Mouse (Mus musculus) lung, embryonic 16.5 days (tissue): ENCODE results near the gene Ndufv1. TPM values are rescaled to one million over a fixed set of nuclear protein-coding genes. Genes with fewer than 3 reads are reported as not detected.
A peak's percentile ranks its signal among the peaks of the same experiment; 100 is the strongest.
"Not testable (repeated sequence)": the region's sequence is repeated elsewhere in the genome, so short reads cannot be mapped to it uniquely, and the experiment has no call there.

Experiments used
- ATAC-seq: fragments of 200-750 bp; cut with Nextera tagmentation; 2 replicates; pipeline ENCODE4 v1.8.0; 2017; ENCODE audit warnings: low read depth, mild to moderate bottlenecking, moderate library complexity
- H3K27ac ChIP-seq: fragments of 300-500 bp; sonication (generic); 2 replicates; pipeline ENCODE4 v1.5.1; 2014; ENCODE audit warnings: mild to moderate bottlenecking, control low read depth, low read length
- H3K27me3 ChIP-seq: fragments of 300-500 bp; sonication (generic); 2 replicates; pipeline ENCODE4 v1.6.1; 2014; ENCODE audit warnings: low read depth, low read length, mixed read lengths; ENCODE audit not compliant: control insufficient read depth, insufficient read depth
- H3K36me3 ChIP-seq: fragments of 300-500 bp; sonication (generic); 2 replicates; pipeline ENCODE4 v1.6.1; 2014; ENCODE audit warnings: low read length; ENCODE audit not compliant: control insufficient read depth, insufficient read depth
- H3K4me1 ChIP-seq: fragments of 300-500 bp; sonication (generic); replicated peaks from 2 replicates; pipeline ENCODE4 v1.6.1; 2014; ENCODE audit warnings: low read length, mixed read lengths; ENCODE audit not compliant: control insufficient read depth, insufficient read depth
- H3K4me2 ChIP-seq: fragments of 300-500 bp; sonication (generic); 2 replicates; pipeline ENCODE4 v1.6.1; 2014; ENCODE audit warnings: low read depth, low read length, control low read depth
- H3K4me3 ChIP-seq: fragments of 300-500 bp; sonication (generic); 2 replicates; pipeline ENCODE4 v1.5.1; 2014; ENCODE audit warnings: mild to moderate bottlenecking, low read length, control low read depth
- H3K9ac ChIP-seq: fragments of 300-500 bp; sonication (generic); 2 replicates; pipeline ENCODE4 v1.6.1; 2014; ENCODE audit warnings: low read length, control low read depth
- H3K9me3 ChIP-seq: fragments of 300-500 bp; sonication (generic); 2 replicates; pipeline ENCODE4 v1.6.1; 2016; ENCODE audit warnings: low read length; ENCODE audit not compliant: control insufficient read depth
- WGBS: fragments of 180-500 bp; shearing (Covaris S2); extraction: QIAGEN DNeasy Blood & Tissue Kit; methylation state at CpG from one replicate; pipeline ENCODE4 v1.1.7; 2014; 5-methylcytosine and 5-hydroxymethylcytosine counted together
- polyA plus RNA-seq: library from polyadenylated mRNA; unstranded; fragments of >200 nt; fragmentation: Nextera tagmentation; extraction: Ambion mirVana; gene quantifications from 2 replicates; pipeline ENCODE4 v1.2.1, GENCODE M21; 2015

Gene Ndufv1
- 177 and 184 TPM in 2 replicates for polyA plus RNA-seq

DNA sequence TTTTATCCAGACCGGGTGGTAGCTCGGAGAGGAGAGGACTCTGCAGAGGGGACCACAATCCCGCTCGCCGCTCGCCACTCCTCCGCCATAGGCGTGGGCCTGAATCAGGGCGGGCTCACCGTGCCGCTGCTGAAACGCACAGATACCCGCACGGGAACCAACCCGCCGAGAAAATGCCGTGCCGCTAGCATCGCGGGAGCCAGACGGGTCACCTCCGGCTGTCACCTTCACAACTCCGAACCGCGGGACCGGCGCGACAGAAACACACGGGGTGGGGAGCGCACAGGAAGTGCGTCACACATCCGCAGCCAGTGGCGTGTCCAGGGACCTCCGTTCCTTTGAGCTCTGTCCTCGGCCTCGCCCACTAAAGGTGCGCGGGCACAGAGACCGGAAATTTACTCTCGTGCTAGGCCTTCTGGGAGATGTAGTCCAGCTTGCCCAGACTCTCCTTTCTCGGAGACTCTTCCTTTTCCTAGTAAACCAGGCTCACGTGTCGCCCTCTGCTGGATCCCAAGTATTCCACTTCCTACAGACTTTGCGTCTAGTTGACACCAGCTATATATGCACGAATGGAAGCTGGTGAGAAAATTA, at the start of gene Ndufv1:
Gene Ndufv1 (minus strand): TSS at position 375 of the 591 bp plus-strand sequence.
- peaks cover 17% of the 10 kb centered on the region for H3K36me3 ChIP-seq
- H3K27ac ChIP-seq, result peak within 1 kb of the TSS; percentile 45; the same call in 1 of the 2 replicates
- ATAC-seq, result peak; percentile 100
- 0% methylated on average over 45 of the region's 45 CpGs for WGBS
- no peaks in the 10 kb centered on the region for H3K27me3 ChIP-seq
- peak within 1 kb of the TSS; percentile 74 for H3K4me2 ChIP-seq
- H3K4me1 ChIP-seq, result peaks cover 8% of the 10 kb centered on the region
- peak within 1 kb of the TSS; percentile 93 for H3K4me3 ChIP-seq
- peak within 1 kb of the TSS; percentile 87 for H3K9ac ChIP-seq
- H3K9me3 ChIP-seq, result no peaks in the 10 kb centered on the region

DNA sequence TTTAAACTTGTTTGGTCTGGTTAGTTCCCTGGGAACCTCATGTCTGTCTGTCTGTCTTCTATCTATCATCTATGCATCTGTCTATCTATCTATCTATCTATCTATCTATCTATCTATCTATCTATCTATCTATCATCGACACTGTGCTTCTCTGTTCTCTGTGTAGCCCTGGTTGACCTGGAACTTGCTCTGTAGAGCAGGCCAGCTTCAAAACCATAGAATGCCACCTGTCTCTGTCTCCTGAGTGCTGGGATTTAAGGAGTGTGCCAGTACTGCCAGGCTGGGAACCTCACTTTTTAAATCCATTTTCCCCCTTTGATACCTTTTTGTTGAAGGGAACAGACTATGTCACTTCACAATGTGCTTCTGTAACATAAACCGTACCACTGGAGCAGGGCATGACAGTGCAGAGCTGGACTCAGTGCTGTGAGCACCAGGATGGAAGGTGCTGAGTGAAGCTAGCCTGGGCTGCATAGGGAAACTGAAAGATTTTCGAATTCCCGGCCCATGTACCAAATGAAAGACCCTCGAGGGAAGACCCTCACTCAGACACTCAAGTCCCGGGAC, 48.4 kb upstream of the Ndufv1 start:
- no peaks in the 10 kb centered on the region for H3K9me3 ChIP-seq
- H3K4me2 ChIP-seq, result no peak overlapping the region
- no peak overlapping the region for H3K27ac ChIP-seq
- peaks cover 6% of the 10 kb centered on the region; the same call in 1 of the 2 replicates for H3K4me1 ChIP-seq
- 88% methylated on average over 5 of the region's 6 CpGs for WGBS
- no peak overlapping the region for H3K4me3 ChIP-seq
- ATAC-seq, result no peak
- H3K9ac ChIP-seq, result no peak overlapping the region
- no peaks in the 10 kb centered on the region; the same call in 1 of the 2 replicates for H3K27me3 ChIP-seq
- no peaks in the 10 kb centered on the region for H3K36me3 ChIP-seq

DNA sequence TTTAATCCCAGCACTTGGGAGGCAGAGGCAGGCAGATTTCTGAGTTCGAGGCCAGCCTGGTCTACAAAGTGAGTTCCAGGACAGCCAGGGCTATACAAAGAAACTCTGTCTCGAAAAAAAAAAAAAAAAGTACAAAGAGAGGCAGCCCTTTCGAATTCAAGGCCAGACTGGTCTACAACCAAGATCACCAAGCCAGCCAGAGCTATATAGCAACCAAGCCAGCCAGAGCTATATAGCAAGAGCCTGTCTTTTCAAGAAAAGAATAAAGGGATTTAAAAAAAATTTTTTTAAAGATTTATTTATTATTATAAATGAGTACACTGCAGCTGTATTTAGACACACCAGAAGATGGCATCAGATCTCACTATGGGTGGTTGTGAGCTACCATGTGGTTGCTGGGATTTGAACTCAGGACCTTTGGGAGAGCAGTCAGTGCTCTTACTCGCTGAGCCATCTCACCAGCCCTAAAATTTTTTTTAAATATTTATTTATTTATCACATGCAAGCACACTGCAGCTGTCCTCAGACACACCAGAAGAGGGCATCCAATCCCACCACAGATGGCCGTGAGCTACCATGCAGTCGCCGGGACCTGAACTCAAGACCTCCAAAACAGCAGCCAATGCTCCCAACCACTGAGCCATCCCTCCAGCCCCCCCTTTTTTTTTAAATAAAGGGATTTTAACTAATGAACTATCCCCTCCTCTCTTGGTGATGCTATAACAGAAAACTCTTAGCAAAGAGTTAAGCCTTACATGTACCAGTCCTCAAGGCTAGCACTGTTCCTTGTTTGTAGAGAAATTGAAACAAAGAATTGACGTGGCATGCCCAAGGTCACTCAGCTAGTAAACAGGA, 47.7 kb upstream of the Ndufv1 start:
- H3K27ac ChIP-seq, H3K4me3 ChIP-seq, H3K9me3 ChIP-seq, H3K4me2 ChIP-seq, H3K4me1 ChIP-seq, H3K27me3 ChIP-seq, H3K36me3 ChIP-seq, H3K9ac ChIP-seq, ATAC-seq: not testable (repeated sequence)
- 84% methylated on average over 8 of the region's 8 CpGs for WGBS

DNA sequence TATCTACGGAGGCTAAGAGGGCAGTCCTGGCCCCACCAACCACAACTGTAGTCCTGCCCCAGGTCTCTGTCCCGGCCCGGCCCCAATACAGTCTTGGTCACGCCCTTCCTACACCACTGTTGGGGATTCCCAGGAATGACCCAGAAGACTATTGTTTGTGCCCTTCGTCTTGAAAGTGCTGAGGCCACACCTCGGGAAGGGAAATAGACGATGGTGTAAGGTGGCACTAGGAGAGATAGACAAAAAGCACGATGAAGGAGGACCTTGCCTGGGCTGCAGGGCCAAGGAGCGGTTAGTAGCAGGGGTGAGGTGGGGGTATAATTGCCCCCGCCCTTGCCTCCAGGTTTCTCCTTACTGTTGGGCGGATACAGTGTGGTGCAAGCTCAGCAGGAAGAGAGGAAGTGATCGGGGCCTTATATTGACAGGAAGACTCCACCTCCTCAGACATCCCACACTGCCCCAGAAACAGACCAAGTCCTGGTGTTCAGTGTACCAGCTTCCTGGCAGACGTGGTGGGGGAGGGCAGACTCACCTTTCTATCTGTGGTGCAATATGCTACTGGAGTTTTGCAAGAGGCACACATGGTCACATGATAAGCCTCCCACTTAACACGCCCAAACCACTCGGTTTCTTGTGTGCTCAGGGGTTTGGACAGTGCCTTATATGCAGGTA, 46.6 kb upstream of the Ndufv1 start, which contains the start of gene Gstp3:
Gene Gstp3 (minus strand): TSS at position 501 of the 672 bp plus-strand sequence.
- Histone ChIP-seq H3K9ac (no peak within 1 kb of the TSS), H3K27ac (no peak within 1 kb of the TSS), H3K9me3 (no peaks in the 10 kb centered on the region), H3K4me3 (no peak within 1 kb of the TSS), H3K27me3 (no peaks in the 10 kb centered on the region; the same call in 1 of the 2 replicates), H3K4me1 (peaks cover 6% of the 10 kb centered on the region; the same call in 1 of the 2 replicates), H3K36me3 (no peaks in the 10 kb centered on the region), H3K4me2 (no peak within 1 kb of the TSS)
- 69% methylated on average over 15 of the region's 15 CpGs for WGBS
- ATAC-seq, result peak; percentile 71

DNA sequence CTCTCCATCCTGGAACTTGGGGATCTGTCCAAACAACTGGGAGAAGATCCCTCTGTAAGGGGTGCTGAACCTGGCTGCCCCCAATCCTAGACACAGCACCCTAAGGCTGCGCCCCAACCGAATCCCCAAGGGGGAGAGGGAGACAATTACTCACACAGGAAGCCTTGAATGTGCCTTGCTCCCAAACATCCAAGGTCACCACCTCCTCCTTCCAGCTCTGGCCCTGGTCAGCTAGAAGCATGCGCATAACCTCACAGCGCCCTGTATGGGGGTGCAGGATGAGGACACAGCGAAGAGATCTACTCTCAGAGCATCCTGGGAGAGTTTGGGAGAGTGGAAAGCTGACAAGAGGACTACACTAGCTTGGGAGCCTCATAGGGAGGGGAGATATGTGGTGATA, 46.0 kb upstream of the Ndufv1 start:
- Histone ChIP-seq H3K4me1 (peaks cover 6% of the 10 kb centered on the region; the same call in 1 of the 2 replicates), H3K27me3 (no peaks in the 10 kb centered on the region; the same call in 1 of the 2 replicates), H3K36me3 (no peaks in the 10 kb centered on the region), H3K4me3 (no peak overlapping the region), H3K9ac (no peak overlapping the region), H3K9me3 (no peaks in the 10 kb centered on the region), H3K27ac (no peak overlapping the region), H3K4me2 (no peak overlapping the region)
- WGBS, result 86% methylated on average over 5 of the region's 5 CpGs
- ATAC-seq, result no peak

DNA sequence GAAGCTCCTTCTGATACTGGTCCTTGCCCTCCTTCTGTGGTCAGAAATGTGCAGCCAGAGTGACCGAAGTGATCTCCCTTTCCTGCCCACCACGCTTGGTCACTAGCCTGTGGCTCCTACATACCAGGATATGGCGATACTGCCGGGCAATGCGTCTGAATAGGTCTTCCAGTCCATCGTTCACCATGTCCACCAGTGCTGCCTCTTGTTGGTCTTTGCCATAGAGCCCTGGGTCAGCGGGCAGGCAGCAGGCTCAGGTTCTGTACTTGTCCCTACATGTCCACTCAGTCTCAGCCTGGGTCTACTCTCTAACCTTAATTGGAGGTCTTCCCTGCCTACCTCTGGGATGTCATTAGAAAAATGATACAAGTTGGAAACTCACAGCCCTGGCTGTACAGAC, 45.4 kb upstream of the Ndufv1 start:
- Histone ChIP-seq H3K27me3 (no peaks in the 10 kb centered on the region; the same call in 1 of the 2 replicates), H3K27ac (no peak overlapping the region), H3K4me1 (peaks cover 6% of the 10 kb centered on the region; the same call in 1 of the 2 replicates), H3K36me3 (no peaks in the 10 kb centered on the region), H3K9me3 (no peaks in the 10 kb centered on the region), H3K4me2 (no peak overlapping the region), H3K9ac (no peak overlapping the region), H3K4me3 (no peak overlapping the region)
- no peak for ATAC-seq
- 94% methylated on average over 7 of the region's 7 CpGs for WGBS

DNA sequence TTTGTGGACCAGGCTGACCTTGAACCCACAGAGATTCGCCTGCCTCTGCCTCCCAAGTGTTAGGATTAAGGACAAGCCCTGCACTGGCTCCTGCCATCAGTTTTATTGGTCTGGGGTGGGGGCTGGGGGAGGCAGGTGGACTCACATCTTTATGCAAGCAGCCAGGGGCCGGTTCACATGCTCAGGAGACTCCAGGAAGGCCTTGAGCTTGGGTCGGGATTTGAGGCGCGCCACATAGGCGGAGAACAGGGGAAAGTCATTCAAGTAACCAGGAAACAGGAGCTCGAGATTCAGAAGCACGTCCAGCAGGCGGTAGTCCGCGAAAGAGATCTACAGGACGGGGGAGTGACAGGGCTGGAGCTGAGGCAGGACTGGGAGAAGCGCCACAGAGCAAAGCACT, 44.8 kb upstream of the Ndufv1 start:
- Histone ChIP-seq H3K4me3 (no peak overlapping the region), H3K9me3 (no peaks in the 10 kb centered on the region), H3K27ac (no peak overlapping the region), H3K27me3 (no peaks in the 10 kb centered on the region; the same call in 1 of the 2 replicates), H3K9ac (no peak overlapping the region), H3K4me2 (no peak overlapping the region), H3K4me1 (peaks cover 6% of the 10 kb centered on the region; the same call in 1 of the 2 replicates), H3K36me3 (no peaks in the 10 kb centered on the region)
- 82% methylated on average over 13 of the region's 13 CpGs for WGBS
- ATAC-seq, result no peak

DNA sequence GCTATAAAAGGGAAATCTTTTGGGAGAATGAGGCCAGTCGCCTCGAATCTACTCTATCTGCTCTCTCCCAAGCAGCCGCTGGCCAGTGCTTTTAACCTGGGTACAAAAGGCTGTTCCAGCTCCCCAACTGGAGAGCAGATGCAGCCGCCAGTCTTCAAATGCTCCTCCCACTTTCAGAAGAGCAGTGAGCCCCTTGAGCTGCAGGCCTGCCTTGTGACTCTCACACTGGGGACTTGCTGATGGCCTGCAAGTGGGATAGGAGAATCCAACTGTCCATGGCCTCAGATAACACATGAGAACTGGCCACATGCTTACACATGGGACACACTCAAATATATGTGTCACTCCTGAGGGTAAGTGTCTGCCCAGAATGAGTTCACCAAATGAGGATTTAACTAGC, 44.1 kb upstream of the Ndufv1 start:
- 43% methylated on average over 4 of the region's 4 CpGs for WGBS
- no peak overlapping the region for H3K9ac ChIP-seq

More for the DNA sequence above, 44.1 kb upstream of the Ndufv1 start:
- Histone ChIP-seq H3K27ac (no peak overlapping the region), H3K36me3 (no peaks in the 10 kb centered on the region), H3K4me1 (peaks cover 6% of the 10 kb centered on the region; the same call in 1 of the 2 replicates), H3K4me2 (no peak overlapping the region), H3K4me3 (no peak overlapping the region), H3K27me3 (no peaks in the 10 kb centered on the region; the same call in 1 of the 2 replicates), H3K9me3 (no peaks in the 10 kb centered on the region)
- ATAC-seq, result no peak
